Mouse (Mus musculus): ENCODE measurements around the gene Map3k10. TPM values are rescaled to one million over a fixed set of nuclear protein-coding genes. Genes with fewer than 3 reads are reported as not detected.
A peak's percentile ranks its signal among the peaks of the same experiment; 100 is the strongest.

Map3k10 gene
- polyA plus RNA-seq (2015; fragmentation: Nextera tagmentation; extraction: Ambion mirVana), result 4.2 and 4.6 TPM in 2 replicates

DNA sequence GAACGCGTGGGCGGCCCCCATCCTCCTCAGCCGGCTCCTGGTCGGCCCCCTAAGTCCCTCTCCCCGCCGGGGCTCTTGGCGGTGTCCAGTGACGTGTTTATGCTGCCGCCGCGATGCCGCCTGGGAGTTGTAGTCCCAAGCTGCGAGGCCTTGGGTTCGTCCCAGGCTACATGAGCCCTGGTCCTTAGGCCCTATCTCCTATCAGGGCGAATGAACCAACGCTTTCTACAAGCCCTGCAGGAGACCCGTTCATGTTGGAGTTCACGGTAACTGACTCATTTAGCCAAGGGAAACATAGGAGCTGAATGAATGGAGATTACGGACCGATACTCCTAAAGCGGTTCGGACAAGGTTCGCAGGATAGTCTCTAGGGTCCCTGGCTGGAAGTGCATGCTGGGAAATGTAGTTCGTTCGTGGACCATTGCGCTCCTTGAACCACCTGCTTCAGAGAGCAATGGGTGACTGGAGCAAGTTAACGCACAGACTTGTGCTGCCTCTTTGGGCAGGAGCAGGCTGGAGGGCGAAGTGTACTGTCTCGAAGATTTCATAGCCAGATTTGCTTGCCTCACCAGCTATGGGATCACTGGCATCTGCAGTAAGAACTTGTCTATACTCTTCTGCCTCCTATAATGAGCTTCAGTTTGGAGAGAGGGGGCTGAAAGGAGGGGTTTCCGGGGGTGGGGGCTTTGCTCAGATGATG, at the start of gene Map3k10:
TSS of gene Map3k10 (minus strand) at position 77 of the 700 bp plus-strand sequence.
- Histone ChIP-seq H3K4me3 (ENCODE audit: low read depth, low read length) (peak within 1 kb of the TSS; percentile 92), H3K4me2 (replicated peaks; ENCODE audit: low read depth) (peak within 1 kb of the TSS; percentile 100), H3K27ac (replicated peaks) (peak within 1 kb of the TSS; percentile 75), H3K4me1 (replicated peaks; ENCODE audit: control insufficient read depth, insufficient read depth) (no peaks in the 10 kb centered on the region), H3K9ac (ENCODE audit: low read length) (peak within 1 kb of the TSS; percentile 76), H3K36me3 (ENCODE audit: control insufficient read depth, insufficient read depth, low read length) (no peaks in the 10 kb centered on the region), H3K27me3 (ENCODE audit: control insufficient read depth, insufficient read depth, low read length) (no peaks in the 10 kb centered on the region), H3K9me3 (ENCODE audit: control insufficient read depth, low read length) (no peaks in the 10 kb centered on the region)
- WGBS, result under 1% methylated on average over 31 of the region's 31 CpGs
- DNase-seq (ENCODE audit: low spot score), result peak; percentile 89
- TF ChIP-seq EP300 (optimal IDR thresholded peaks at IDR 0.05), result no peak
- TF ChIP-seq CTCF (IDR thresholded peaks at IDR 0.05; ENCODE audit: low read depth), result no peak
- peak; percentile 96 for ATAC-seq (ENCODE audit: low FRiP score, low TSS enrichment)

GRCm38 (mm10) chr7:27721951-27722350, 47.6 kb upstream of the Map3k10 start:
- no peak overlapping the region for H3K4me2 ChIP-seq (replicated peaks; ENCODE audit: low read depth)
- H3K9ac ChIP-seq (ENCODE audit: low read length), result no peak overlapping the region
- no peak for DNase-seq (ENCODE audit: low spot score)
- 89% methylated on average over 8 of the region's 8 CpGs for WGBS
- no peaks in the 10 kb centered on the region for H3K36me3 ChIP-seq (ENCODE audit: control insufficient read depth, insufficient read depth, low read length)
- no peak for ATAC-seq (ENCODE audit: low FRiP score, low TSS enrichment)
- no peaks in the 10 kb centered on the region for H3K27me3 ChIP-seq (ENCODE audit: control insufficient read depth, insufficient read depth, low read length)
- H3K4me1 ChIP-seq (replicated peaks; ENCODE audit: control insufficient read depth, insufficient read depth), result no peaks in the 10 kb centered on the region
- H3K27ac ChIP-seq (replicated peaks), result no peak overlapping the region
- no peak for TF ChIP-seq EP300 (optimal IDR thresholded peaks at IDR 0.05)
- TF ChIP-seq CTCF (IDR thresholded peaks at IDR 0.05; ENCODE audit: low read depth), result no peak
- no peak overlapping the region for H3K4me3 ChIP-seq (ENCODE audit: low read depth, low read length)
- H3K9me3 ChIP-seq (ENCODE audit: control insufficient read depth, low read length), result no peaks in the 10 kb centered on the region

DNA sequence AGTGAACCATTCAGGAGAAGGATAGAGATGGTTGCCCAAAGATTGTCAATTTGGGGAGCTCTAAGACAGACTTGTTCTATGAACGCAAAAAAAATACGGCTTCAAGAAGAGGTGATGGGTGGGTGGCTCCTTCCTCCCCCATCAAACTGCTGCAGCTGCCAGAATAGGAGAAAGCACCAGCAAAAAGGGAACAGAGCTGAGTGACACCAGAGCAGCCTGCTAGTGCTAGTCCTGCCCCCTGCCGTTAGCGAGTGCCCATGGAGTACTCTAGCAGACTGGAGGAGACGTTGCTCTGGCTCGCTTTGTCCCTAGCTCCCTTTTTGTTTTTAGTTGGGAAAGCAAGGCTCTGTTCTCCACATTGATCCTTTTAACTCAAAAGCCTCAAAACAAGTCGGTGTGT, 36.0 kb upstream of the Map3k10 start:
- H3K36me3 ChIP-seq (ENCODE audit: control insufficient read depth, insufficient read depth, low read length), result no peaks in the 10 kb centered on the region
- no peak overlapping the region for H3K9ac ChIP-seq (ENCODE audit: low read length)
- H3K9me3 ChIP-seq (ENCODE audit: control insufficient read depth, low read length), result no peaks in the 10 kb centered on the region
- ATAC-seq (ENCODE audit: low FRiP score, low TSS enrichment) (no peak), DNase-seq (ENCODE audit: low spot score) (no peak)
- H3K4me1 ChIP-seq (replicated peaks; ENCODE audit: control insufficient read depth, insufficient read depth), result no peaks in the 10 kb centered on the region
- H3K27me3 ChIP-seq (ENCODE audit: control insufficient read depth, insufficient read depth, low read length), result no peaks in the 10 kb centered on the region
- TF ChIP-seq CTCF (IDR thresholded peaks at IDR 0.05; ENCODE audit: low read depth) (no peak), EP300 (optimal IDR thresholded peaks at IDR 0.05) (no peak)
- WGBS, result 85% methylated on average over 7 of the region's 7 CpGs
- H3K27ac ChIP-seq (replicated peaks), result no peak overlapping the region
- H3K4me2 ChIP-seq (replicated peaks; ENCODE audit: low read depth), result no peak overlapping the region
- H3K4me3 ChIP-seq (ENCODE audit: low read depth, low read length), result no peak overlapping the region

GRCm38 (mm10) chr7:27696711-27697110, 22.3 kb upstream of the Map3k10 start:
- no peaks in the 10 kb centered on the region for H3K4me1 ChIP-seq (replicated peaks; ENCODE audit: control insufficient read depth, insufficient read depth)
- 52% methylated on average over 3 of the region's 3 CpGs for WGBS

GRCm38 (mm10) chr7:27691076-27691475, 16.7 kb upstream of the Map3k10 start:
- H3K27ac ChIP-seq (replicated peaks), result no peak overlapping the region
- WGBS, result 41% methylated on average over 5 of the region's 5 CpGs
- peak; percentile 43 for DNase-seq (ENCODE audit: low spot score)

More at GRCm38 (mm10) chr7:27696711-27697110, 22.3 kb upstream of the Map3k10 start:
- Histone ChIP-seq H3K27ac (replicated peaks) (no peak overlapping the region), H3K4me2 (replicated peaks; ENCODE audit: low read depth) (no peak overlapping the region), H3K27me3 (ENCODE audit: control insufficient read depth, insufficient read depth, low read length) (no peaks in the 10 kb centered on the region), H3K9me3 (ENCODE audit: control insufficient read depth, low read length) (no peaks in the 10 kb centered on the region), H3K4me3 (ENCODE audit: low read depth, low read length) (no peak overlapping the region), H3K36me3 (ENCODE audit: control insufficient read depth, insufficient read depth, low read length) (no peaks in the 10 kb centered on the region), H3K9ac (ENCODE audit: low read length) (no peak overlapping the region)
- no peak for ATAC-seq (ENCODE audit: low FRiP score, low TSS enrichment)
- no peak for DNase-seq (ENCODE audit: low spot score)
- TF ChIP-seq EP300 (optimal IDR thresholded peaks at IDR 0.05) (no peak), CTCF (IDR thresholded peaks at IDR 0.05; ENCODE audit: low read depth) (no peak)

More at GRCm38 (mm10) chr7:27691076-27691475, 16.7 kb upstream of the Map3k10 start:
- Histone ChIP-seq H3K4me3 (ENCODE audit: low read depth, low read length) (no peak overlapping the region), H3K9ac (ENCODE audit: low read length) (no peak overlapping the region), H3K4me2 (replicated peaks; ENCODE audit: low read depth) (no peak overlapping the region), H3K4me1 (replicated peaks; ENCODE audit: control insufficient read depth, insufficient read depth) (no peaks in the 10 kb centered on the region), H3K36me3 (ENCODE audit: control insufficient read depth, insufficient read depth, low read length) (no peaks in the 10 kb centered on the region), H3K27me3 (ENCODE audit: control insufficient read depth, insufficient read depth, low read length) (no peaks in the 10 kb centered on the region), H3K9me3 (ENCODE audit: control insufficient read depth, low read length) (no peaks in the 10 kb centered on the region)
- no peak for ATAC-seq (ENCODE audit: low FRiP score, low TSS enrichment)
- TF ChIP-seq CTCF (IDR thresholded peaks at IDR 0.05; ENCODE audit: low read depth), result peak; percentile 80
- no peak for TF ChIP-seq EP300 (optimal IDR thresholded peaks at IDR 0.05)

Data from stomach, postnatal 0 days (tissue).